Mouse (Mus musculus) stomach, postnatal 0 days (tissue): ENCODE measurements around the gene Dph5.

Experiments used
- CTCF ChIP-seq: IDR thresholded peaks from 2 replicates; pipeline ENCODE4 v1.5.1; 2016; ENCODE audit warnings: antibody characterized with exemption, low read depth, mild to moderate bottlenecking, moderate library complexity
- EP300 ChIP-seq: optimal IDR thresholded peaks from 2 replicates; pipeline ENCODE3; 2016; ENCODE audit warnings: antibody characterized with exemption

GRCm38 (mm10) chr3:115888310-115889106 is 871 bp downstream of the Dph5 start:
- no peak for TF ChIP-seq CTCF
- TF ChIP-seq EP300 = no peak
